Mouse (Mus musculus) gastrocnemius, postnatal 36 days (tissue): ENCODE measurements around the gene Exoc3l. TPM values are rescaled to one million over a fixed set of nuclear protein-coding genes. Genes with fewer than 3 reads are reported as not detected.
A peak's percentile ranks its signal among the peaks of the same experiment; 100 is the strongest.

Source experiments
- DNase-seq, 2 experiments: peaks; one replicate each; pipeline ENCODE4 v3.0.0; 2022
- intact Hi-C: fragments of 180-260 bp; cut with DNase I; formaldehyde crosslinking; loops from one replicate; pipeline ENCODE4 v1.15.1; 2025
- total RNA-seq, 2 experiments: library from RNA; stranded (reverse); gene quantifications; 2 replicates each; pipeline ENCODE4 v1.2.3; 2021

The Exoc3l gene
- total RNA-seq, 2 experiments from 2014 or later, result 1.5 to 2.6 TPM

GRCm38 (mm10) chr8:105270101-105270915 lies 25.6 kb downstream of the Exoc3l start:
- intact Hi-C loops, result no loop called here
- DNase-seq, result no peak

- intact Hi-C loops, result no loop called here
Measured at GRCm38 (mm10) chr8:105269461-105269947, 26.4 kb downstream of the Exoc3l start, which contains the start of gene Hsf4. Gene Hsf4 (plus strand): TSS chr8:105269801.

GRCm38 (mm10) chr8:105269075-105269458 lies 26.8 kb downstream of the Exoc3l start:
- intact Hi-C loops, result no loop called here

More at GRCm38 (mm10) chr8:105269461-105269947, 26.4 kb downstream of the Exoc3l start, which contains the start of gene Hsf4:
- DNase-seq, result peak; percentile 44 to 54

DNA sequence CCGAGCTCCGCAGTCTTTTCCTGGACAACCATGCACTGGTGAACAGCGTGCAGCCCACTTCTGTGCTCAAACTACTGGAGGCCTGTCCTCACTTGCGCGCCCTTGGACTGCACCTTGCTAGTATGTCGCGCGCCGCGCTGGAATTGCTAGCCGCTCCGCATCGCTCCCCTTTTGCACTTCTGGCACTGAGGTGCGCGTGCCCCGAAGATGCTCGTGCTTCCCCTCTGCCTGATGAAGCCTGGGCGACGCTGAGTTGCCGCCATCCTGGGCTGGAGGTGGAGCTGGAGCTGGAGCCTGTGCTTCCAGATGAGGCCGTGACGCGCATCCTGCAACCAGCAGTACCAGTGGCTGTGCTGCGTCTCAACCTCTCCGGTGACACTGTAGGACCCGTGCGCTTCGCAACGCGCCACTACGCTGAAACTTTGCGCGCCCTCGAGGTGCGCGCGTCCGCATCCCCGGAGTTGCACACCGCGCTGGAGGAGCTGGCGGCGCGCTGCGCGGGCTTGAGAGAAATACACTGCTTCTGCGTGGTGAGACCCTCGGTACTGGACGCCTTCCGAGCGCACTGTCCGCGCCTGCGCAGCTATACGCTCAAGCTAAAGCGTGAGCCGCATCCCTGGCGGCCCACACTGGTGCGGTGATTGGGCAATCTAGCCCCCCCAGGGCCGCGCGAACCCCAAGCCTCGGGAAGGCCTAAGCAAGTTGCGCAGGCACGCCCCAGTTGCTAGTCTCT lies 27.4 kb downstream of the Exoc3l start:
- DNase-seq, result no peak
- intact Hi-C loops, result no loop called here

More at GRCm38 (mm10) chr8:105269075-105269458, 26.8 kb downstream of the Exoc3l start:
- no peak for DNase-seq

DNA sequence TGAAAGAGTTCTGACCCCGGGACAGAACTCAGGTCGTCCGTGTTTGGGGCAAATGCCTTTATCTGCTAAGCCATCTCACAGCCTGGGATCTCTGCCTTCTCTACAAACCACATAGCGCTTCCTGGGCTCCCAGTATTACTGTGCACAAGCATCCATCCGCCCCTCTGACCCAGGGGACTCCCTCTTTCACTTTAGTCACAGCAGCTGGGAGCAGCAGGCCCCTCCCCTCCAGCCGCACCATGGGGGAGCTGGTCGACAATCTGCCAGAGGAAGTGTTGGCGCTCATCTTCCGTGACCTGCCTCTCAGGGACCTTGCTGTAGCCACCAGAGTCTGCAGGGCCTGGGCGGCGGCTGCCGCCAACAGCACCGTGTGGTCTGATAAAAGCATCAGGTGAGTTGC lies 29.1 kb downstream of the Exoc3l start:
- intact Hi-C loops, result no loop called here
- no peak for DNase-seq

- DNase-seq, result no peak
- intact Hi-C loops, result no loop called here
Measured at GRCm38 (mm10) chr8:105265128-105265527, 30.8 kb downstream of the Exoc3l start.

DNA sequence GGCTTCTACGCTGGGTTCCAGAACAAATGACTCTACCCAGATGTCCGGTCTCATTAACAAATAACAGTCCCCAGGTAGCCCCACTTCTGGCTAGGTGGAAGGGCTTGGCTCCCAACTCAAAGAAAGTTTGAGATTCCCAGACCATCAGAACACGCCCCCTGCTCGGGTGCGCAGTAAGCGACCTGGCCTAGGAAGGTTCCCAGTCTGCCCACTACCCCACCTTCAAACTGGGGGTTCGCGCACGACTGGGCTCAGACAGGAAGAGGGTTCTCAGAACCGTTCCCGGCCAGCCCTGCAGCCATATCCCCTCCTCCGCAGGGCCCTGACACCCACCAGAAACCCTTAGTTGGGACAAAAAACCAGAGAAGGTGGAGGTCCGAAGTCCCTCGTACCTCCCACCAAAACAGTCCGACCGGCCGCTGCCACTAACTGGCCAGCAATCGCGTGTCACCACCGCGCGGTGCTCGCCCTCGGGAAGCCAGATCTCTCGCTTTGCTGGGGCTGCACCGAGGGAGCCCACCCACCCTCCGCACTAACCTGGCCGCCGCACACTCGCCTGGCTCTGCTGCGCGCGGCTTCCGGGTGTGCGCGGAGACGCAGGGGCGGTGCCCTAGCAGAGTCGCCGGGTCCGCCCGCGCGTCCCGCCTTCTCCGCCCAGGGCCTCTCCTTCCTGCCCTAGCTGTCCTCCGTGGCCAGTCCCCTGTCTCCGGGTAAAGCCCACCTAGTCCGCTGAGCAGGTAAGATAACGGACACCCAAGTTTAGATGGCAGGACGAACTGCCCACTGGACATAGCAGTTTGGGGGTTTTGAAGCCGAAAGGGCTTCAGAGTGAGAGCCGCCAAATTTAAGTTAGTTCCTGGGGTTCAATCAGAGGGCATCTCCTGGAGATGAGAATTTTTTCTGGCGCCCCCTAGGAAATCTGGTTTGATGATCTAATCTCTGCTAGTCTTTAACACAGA lies 31.6 kb downstream of the Exoc3l start, which contains the start of the genes Tradd and Fbxl8:
Gene Tradd, minus strand, starts transcription at position 586 of the 959 bp plus-strand sequence.
Gene Fbxl8, plus strand, starts transcription at position 625 of the 959 bp plus-strand sequence.
- peak; percentile 61 to 64 for DNase-seq
- intact Hi-C loops, result loop anchor here (5.0 kb wide), 1 partner anchor 92 kb away; the partner anchor contains the start of gene Cbfb

DNA sequence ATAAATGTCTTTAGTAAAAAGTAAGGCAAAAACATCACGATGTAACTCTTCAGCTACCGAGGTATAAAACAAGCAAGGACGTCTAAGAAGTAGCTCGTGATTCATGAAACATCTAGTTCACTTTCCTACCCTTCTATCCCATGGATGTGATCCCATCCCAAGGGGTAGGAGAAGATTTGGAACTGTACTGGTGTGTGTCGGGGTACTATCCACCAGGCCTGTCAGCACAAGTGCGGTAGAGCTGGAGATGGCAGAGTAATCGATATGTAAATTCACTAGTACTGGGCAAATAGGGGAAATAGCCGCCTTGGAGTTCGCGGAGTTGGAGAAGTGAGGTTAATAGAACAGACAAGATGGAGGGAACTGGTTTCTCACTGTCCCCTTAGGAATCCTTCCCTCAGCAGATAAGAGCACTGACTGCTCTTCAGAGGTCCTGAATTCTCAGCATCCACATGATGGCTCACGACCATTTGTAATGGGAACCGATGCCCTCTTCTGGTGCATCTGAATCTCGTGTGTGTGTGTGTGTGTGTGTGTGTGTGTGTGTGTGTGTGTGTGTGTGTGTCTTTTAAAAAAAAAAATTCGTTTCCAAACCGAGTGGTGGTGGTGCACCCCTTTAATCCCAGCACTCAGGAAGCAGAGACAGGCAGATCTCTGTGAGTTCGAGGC lies 32.5 kb downstream of the Exoc3l start:
- intact Hi-C loops, result loop anchor here (5.0 kb wide), 1 partner anchor 91 kb away; the partner anchor contains the start of gene Cbfb
- DNase-seq, result no peak

DNA sequence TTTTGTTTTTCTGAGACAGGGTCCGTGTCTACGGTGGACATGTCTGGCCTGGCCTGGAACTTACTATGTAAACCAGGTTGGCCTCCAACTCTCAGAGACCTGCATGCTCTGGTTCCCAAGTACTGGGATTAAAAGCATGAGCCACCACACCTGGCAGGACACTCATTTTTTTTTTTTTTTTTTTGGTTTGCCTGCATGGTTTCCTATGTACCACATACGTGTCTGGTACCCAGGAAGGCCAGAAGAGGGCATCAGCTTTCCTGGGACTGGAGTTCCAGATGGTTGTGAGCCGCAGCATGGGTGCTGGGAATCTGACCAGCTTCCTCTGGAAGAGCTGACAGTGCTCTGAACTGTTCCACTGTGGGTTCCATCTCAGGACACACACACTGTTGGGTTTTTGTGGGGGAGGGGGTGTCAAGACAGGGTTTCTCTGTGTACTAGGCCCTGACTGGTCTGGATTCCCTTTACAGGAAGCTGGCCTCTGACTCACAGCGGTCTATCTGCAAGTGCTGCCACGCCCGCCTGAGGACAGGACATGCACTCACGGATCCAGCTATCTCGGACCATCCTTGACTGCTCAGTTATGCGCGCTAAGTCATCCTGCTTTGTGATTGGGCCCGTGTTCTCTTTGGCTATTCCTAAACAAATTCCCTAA lies 34.4 kb downstream of the Exoc3l start:
- no peak for DNase-seq
- intact Hi-C loops, result loop anchor here (5.0 kb wide), 1 partner anchor 89 kb away; the partner anchor contains the start of gene Cbfb

GRCm38 (mm10) chr8:105260371-105261099 lies 35.4 kb downstream of the Exoc3l start:
- no peak for DNase-seq
- intact Hi-C loops, result loop anchor here (5.0 kb wide), 1 partner anchor 88 kb away; the partner anchor contains the start of gene Cbfb

GRCm38 (mm10) chr8:105259721-105260320 lies 36.1 kb downstream of the Exoc3l start:
- intact Hi-C loops, result loop anchor here (5.0 kb wide), 1 partner anchor 88 kb away; the partner anchor contains the start of gene Cbfb
- peak; percentile 59 to 71 for DNase-seq

GRCm38 (mm10) chr8:105258911-105259720 lies 36.8 kb downstream of the Exoc3l start:
- intact Hi-C loops, result no loop called here
- DNase-seq, result no peak

DNA sequence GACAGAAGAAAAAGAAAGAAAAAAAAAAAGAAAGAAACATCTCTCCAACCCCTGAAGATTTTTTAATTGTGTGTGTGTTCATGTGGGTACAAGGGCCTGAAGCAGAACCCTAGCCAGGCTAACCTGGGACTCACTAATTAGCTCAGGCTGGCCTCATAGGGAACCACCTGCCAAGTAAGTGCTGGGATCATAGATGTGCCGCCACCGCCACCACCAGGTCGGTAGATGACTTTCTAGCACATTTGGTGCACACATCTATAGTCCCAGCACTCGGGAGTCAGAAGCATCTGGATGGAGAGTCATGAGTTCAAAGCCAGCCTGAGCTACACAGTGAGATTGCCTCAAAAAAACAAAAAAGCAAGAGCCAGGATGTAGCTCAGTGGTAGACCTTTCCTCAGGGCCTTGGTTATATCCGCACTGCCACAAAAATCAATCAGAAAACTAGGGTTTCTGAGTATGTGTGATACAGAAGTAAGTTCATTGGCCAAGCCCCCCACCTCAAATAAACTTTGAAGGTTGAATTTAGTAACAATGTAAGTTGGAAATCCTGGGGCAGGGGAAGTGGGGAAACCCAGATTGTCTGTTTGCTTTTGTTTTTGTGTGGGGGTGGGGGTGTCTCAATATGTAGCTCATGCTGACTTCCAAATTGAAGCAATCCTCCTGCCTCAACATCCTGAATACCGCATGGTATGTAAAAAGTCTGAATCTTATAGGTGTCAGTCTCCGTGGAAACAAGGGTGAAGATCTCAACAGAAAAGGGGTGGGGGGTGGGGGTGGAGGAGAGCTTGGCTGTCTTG lies 38.4 kb downstream of the Exoc3l start:
- DNase-seq, result no peak
- intact Hi-C loops, result no loop called here

DNA sequence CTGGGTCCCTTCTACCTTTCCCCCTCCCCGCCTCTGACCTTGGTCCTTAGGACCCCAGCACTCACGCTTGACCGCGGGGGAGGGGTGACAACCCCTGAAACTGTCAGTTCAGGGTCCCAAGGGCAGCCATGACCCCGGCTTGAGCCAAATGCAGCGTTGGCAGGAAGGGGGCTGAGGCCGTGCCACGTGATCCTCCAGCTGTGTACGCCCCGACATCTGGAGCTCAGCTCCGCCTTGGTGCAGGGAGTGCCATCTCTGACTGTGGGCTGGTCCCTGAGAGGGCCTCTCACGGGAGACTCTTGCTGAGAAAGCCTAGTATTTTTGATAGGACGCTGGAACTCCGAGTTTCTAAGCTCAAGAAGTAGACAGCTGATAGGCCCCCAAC lies 40.9 kb downstream of the Exoc3l start, which contains the start of gene B3gnt9:
Gene B3gnt9, minus strand, starts transcription at position 188 of the 385 bp plus-strand sequence.
- intact Hi-C loops, result loop anchor here (5.0 kb wide), 1 partner anchor 32 kb away; the partner anchor contains the start of gene 4931428F04Rik
- peak in 1 of 2 experiments; percentile 78 for DNase-seq

GRCm38 (mm10) chr8:105254152-105254965 lies 41.5 kb downstream of the Exoc3l start:
- intact Hi-C loops, result loop anchor here (5.0 kb wide), 1 partner anchor 33 kb away; the partner anchor contains the start of gene 4931428F04Rik
- peak; percentile 85 to 87 for DNase-seq
